Mouse (Mus musculus) testis, postnatal 10 days (tissue): ENCODE measurements at regions not wholly inside any gene's neighbourhood (a gene's known extent, or its start where the extent isn't known, plus 50 kb on each side); places are given as distances from the start of the nearest gene placed in this dataset.
A peak's percentile ranks its signal among the peaks of the same experiment; 100 is the strongest.

ENCODE experiments used
- DNase-seq: peaks from one replicate; pipeline ENCODE4 v3.0.0; 2021; ENCODE audit warnings: low spot score

- no peak for DNase-seq
These were observed 145.1 kb downstream of the Pcdh10 start for GRCm38 (mm10) chr3:45523281-45523680.

GRCm38 (mm10) chr3:45547091-45547490 is 168.9 kb downstream of the Pcdh10 start:
- no peak for DNase-seq

GRCm38 (mm10) chr3:45555736-45556135 is 177.5 kb downstream of the Pcdh10 start:
- peak; percentile 53 for DNase-seq

- no peak for DNase-seq
These were observed 194.8 kb downstream of the Pcdh10 start for GRCm38 (mm10) chr3:45572995-45573394.

GRCm38 (mm10) chr3:45577035-45577434 is 198.8 kb downstream of the Pcdh10 start:
- no peak for DNase-seq

- DNase-seq, result no peak
These were observed 215.4 kb downstream of the Pcdh10 start for GRCm38 (mm10) chr3:45593561-45593960.

- no peak for DNase-seq
These were observed 224.1 kb downstream of the Pcdh10 start for GRCm38 (mm10) chr3:45602278-45602677.

- no peak for DNase-seq
These were observed 225.0 kb downstream of the Pcdh10 start for GRCm38 (mm10) chr3:45603151-45603550.

GRCm38 (mm10) chr3:45620729-45621128 is 242.5 kb downstream of the Pcdh10 start:
- DNase-seq, result no peak

GRCm38 (mm10) chr3:45645856-45646450 is 267.8 kb downstream of the Pcdh10 start:
- DNase-seq, result no peak

GRCm38 (mm10) chr3:45649361-45649760 is 271.2 kb downstream of the Pcdh10 start:
- no peak for DNase-seq

GRCm38 (mm10) chr3:45657023-45657422 is 278.8 kb downstream of the Pcdh10 start:
- no peak for DNase-seq

GRCm38 (mm10) chr3:45658093-45658776 is 280.0 kb downstream of the Pcdh10 start:
- no peak for DNase-seq

GRCm38 (mm10) chr3:45659052-45659451 is 280.9 kb downstream of the Pcdh10 start:
- DNase-seq, result no peak

- no peak for DNase-seq
These were observed 292.2 kb downstream of the Pcdh10 start for GRCm38 (mm10) chr3:45670434-45670833.

GRCm38 (mm10) chr3:45677672-45678071 is 299.5 kb downstream of the Pcdh10 start:
- DNase-seq, result no peak

- DNase-seq, result no peak
These were observed 303.2 kb downstream of the Pcdh10 start for GRCm38 (mm10) chr3:45681410-45681809.

GRCm38 (mm10) chr3:45707891-45708290 is 329.7 kb downstream of the Pcdh10 start:
- no peak for DNase-seq
